Mouse (Mus musculus): ENCODE results near the gene Vwa7. TPM values are rescaled to one million over a fixed set of nuclear protein-coding genes. Genes with fewer than 3 reads are reported as not detected.

The Vwa7 gene
- polyA plus RNA-seq, 1 experiment from 2014 or later = 0.15 TPM

- WGBS = under 1% methylated on average over 57 of the region's 57 CpGs
- no peaks in the 10 kb centered on the region for H3K9me3 ChIP-seq (replicated peaks)
- peak; percentile 95 for DNase-seq (ENCODE audit: low spot score)
- H3K4me3 ChIP-seq = peak within 1 kb of the TSS; percentile 78
- peaks cover 33% of the 10 kb centered on the region for H3K4me1 ChIP-seq
- peaks cover 20% of the 10 kb centered on the region for H3K27me3 ChIP-seq (ENCODE audit: low read depth, poor library complexity, severe bottlenecking)
- peaks cover 80% of the 10 kb centered on the region for H3K36me3 ChIP-seq
- peak within 1 kb of the TSS; percentile 96 for H3K27ac ChIP-seq
Measured at GRCm38 (mm10) chr17:35058911-35059892, 42.8 kb downstream of the Vwa7 start, which contains the start of gene Ddah2. Gene Ddah2 (plus strand): TSS chr17:35059035.

- peaks cover 72% of the 10 kb centered on the region for H3K36me3 ChIP-seq
- H3K9me3 ChIP-seq (replicated peaks) = no peaks in the 10 kb centered on the region
- peaks cover 42% of the 10 kb centered on the region for H3K4me1 ChIP-seq
- peak overlapping the region; percentile 96 for H3K27ac ChIP-seq
- H3K4me3 ChIP-seq = peak overlapping the region; percentile 78
- WGBS = 29% methylated on average over 14 of the region's 14 CpGs
- peaks cover 27% of the 10 kb centered on the region for H3K27me3 ChIP-seq (ENCODE audit: low read depth, poor library complexity, severe bottlenecking)
- DNase-seq (ENCODE audit: low spot score) = no peak
Measured at GRCm38 (mm10) chr17:35060071-35060470, 43.7 kb downstream of the Vwa7 start.

GRCm38 (mm10) chr17:35060737-35061297 is 44.4 kb downstream of the Vwa7 start:
- peaks cover 64% of the 10 kb centered on the region for H3K36me3 ChIP-seq

GRCm38 (mm10) chr17:35061299-35061698 is 44.9 kb downstream of the Vwa7 start:
- Histone ChIP-seq H3K4me1 (peaks cover 52% of the 10 kb centered on the region), H3K27me3 (ENCODE audit: low read depth, poor library complexity, severe bottlenecking) (peaks cover 39% of the 10 kb centered on the region), H3K27ac (no peak overlapping the region), H3K4me3 (peak overlapping the region; percentile 18; the same call in 1 of the 2 replicates), H3K36me3 (peaks cover 59% of the 10 kb centered on the region), H3K9me3 (replicated peaks) (no peaks in the 10 kb centered on the region)
- DNase-seq (ENCODE audit: low spot score) = no peak
- 81% methylated on average over 8 of the region's 8 CpGs for WGBS

More at GRCm38 (mm10) chr17:35060737-35061297, 44.4 kb downstream of the Vwa7 start:
- WGBS = 60% methylated on average over 22 of the region's 22 CpGs
- Histone ChIP-seq H3K27ac (no peak overlapping the region), H3K27me3 (ENCODE audit: low read depth, poor library complexity, severe bottlenecking) (peaks cover 35% of the 10 kb centered on the region), H3K9me3 (replicated peaks) (no peaks in the 10 kb centered on the region), H3K4me1 (peaks cover 49% of the 10 kb centered on the region), H3K4me3 (peak overlapping the region; percentile 78)
- no peak for DNase-seq (ENCODE audit: low spot score)

GRCm38 (mm10) chr17:35063466-35063865 is 47.1 kb downstream of the Vwa7 start:
- H3K9me3 ChIP-seq (replicated peaks) = no peaks in the 10 kb centered on the region
- H3K27me3 ChIP-seq (ENCODE audit: low read depth, poor library complexity, severe bottlenecking) = peaks cover 61% of the 10 kb centered on the region
- H3K4me3 ChIP-seq = no peak overlapping the region
- H3K4me1 ChIP-seq = peaks cover 47% of the 10 kb centered on the region
- WGBS = 95% methylated on average over 3 of the region's 3 CpGs
- peaks cover 39% of the 10 kb centered on the region for H3K36me3 ChIP-seq
- no peak for DNase-seq (ENCODE audit: low spot score)
- H3K27ac ChIP-seq = no peak overlapping the region

GRCm38 (mm10) chr17:35064378-35064877 is 48.0 kb downstream of the Vwa7 start:
- Histone ChIP-seq H3K9me3 (replicated peaks) (no peaks in the 10 kb centered on the region), H3K4me3 (peak overlapping the region; percentile 50), H3K27me3 (ENCODE audit: low read depth, poor library complexity, severe bottlenecking) (peaks cover 67% of the 10 kb centered on the region), H3K36me3 (peaks cover 39% of the 10 kb centered on the region), H3K27ac (peak overlapping the region; percentile 21; the same call in 1 of the 2 replicates), H3K4me1 (peaks cover 44% of the 10 kb centered on the region)
- 29% methylated on average over 10 of the region's 10 CpGs for WGBS
- DNase-seq (ENCODE audit: low spot score) = no peak

GRCm38 (mm10) chr17:35064951-35065947 is 48.9 kb downstream of the Vwa7 start, which contains the start of gene Ly6g6c:
Gene Ly6g6c (plus strand): TSS chr17:35065388.
- Histone ChIP-seq H3K4me1 (peaks cover 37% of the 10 kb centered on the region), H3K4me3 (peak within 1 kb of the TSS; percentile 50), H3K36me3 (peaks cover 36% of the 10 kb centered on the region), H3K27me3 (ENCODE audit: low read depth, poor library complexity, severe bottlenecking) (peaks cover 67% of the 10 kb centered on the region), H3K9me3 (replicated peaks) (no peaks in the 10 kb centered on the region), H3K27ac (peak within 1 kb of the TSS; percentile 71)
- peak; percentile 73 for DNase-seq (ENCODE audit: low spot score)
- under 1% methylated on average over 48 of the region's 48 CpGs for WGBS

GRCm38 (mm10) chr17:35066084-35066483 is 49.7 kb downstream of the Vwa7 start, which contains the start of gene Mpig6b:
Gene Mpig6b (minus strand): TSS chr17:35066184.
- Histone ChIP-seq H3K27ac (peak within 1 kb of the TSS; percentile 71), H3K4me1 (peaks cover 29% of the 10 kb centered on the region), H3K36me3 (peaks cover 28% of the 10 kb centered on the region), H3K9me3 (replicated peaks) (no peaks in the 10 kb centered on the region), H3K4me3 (peak within 1 kb of the TSS; percentile 50), H3K27me3 (ENCODE audit: low read depth, poor library complexity, severe bottlenecking) (peaks cover 67% of the 10 kb centered on the region)
- no peak for DNase-seq (ENCODE audit: low spot score)
- 45% methylated on average over 10 of the region's 10 CpGs for WGBS

GRCm38 (mm10) chr17:35068213-35068914 is 52.0 kb downstream of the Vwa7 start:
- peaks cover 56% of the 10 kb centered on the region for H3K27me3 ChIP-seq (ENCODE audit: low read depth, poor library complexity, severe bottlenecking)
- no peak for DNase-seq (ENCODE audit: low spot score)
- H3K9me3 ChIP-seq (replicated peaks) = no peaks in the 10 kb centered on the region
- 85% methylated on average over 17 of the region's 17 CpGs for WGBS
- peaks cover 6% of the 10 kb centered on the region; the same call in 1 of the 2 replicates for H3K36me3 ChIP-seq
- no peak overlapping the region for H3K27ac ChIP-seq
- H3K4me1 ChIP-seq = peaks cover 22% of the 10 kb centered on the region
- no peak overlapping the region for H3K4me3 ChIP-seq

GRCm38 (mm10) chr17:35070556-35071229 is 54.3 kb downstream of the Vwa7 start:
- Histone ChIP-seq H3K27me3 (ENCODE audit: low read depth, poor library complexity, severe bottlenecking) (peaks cover 34% of the 10 kb centered on the region), H3K4me3 (no peak overlapping the region), H3K4me1 (peaks cover 12% of the 10 kb centered on the region), H3K9me3 (replicated peaks) (no peaks in the 10 kb centered on the region), H3K36me3 (no peaks in the 10 kb centered on the region), H3K27ac (no peak overlapping the region)
- no peak for DNase-seq (ENCODE audit: low spot score)
- WGBS = 69% methylated on average over 6 of the region's 6 CpGs

- Histone ChIP-seq H3K27me3 (ENCODE audit: low read depth, poor library complexity, severe bottlenecking) (peaks cover 26% of the 10 kb centered on the region), H3K9me3 (replicated peaks) (no peaks in the 10 kb centered on the region), H3K4me3 (no peak overlapping the region), H3K4me1 (peaks cover 13% of the 10 kb centered on the region), H3K36me3 (no peaks in the 10 kb centered on the region), H3K27ac (no peak overlapping the region)
- WGBS = 83% methylated on average over 9 of the region's 9 CpGs
- no peak for DNase-seq (ENCODE audit: low spot score)
Measured at GRCm38 (mm10) chr17:35071454-35071853, 55.1 kb downstream of the Vwa7 start.
